Mouse (Mus musculus) MEL (cell line): ENCODE data around the gene Fmn2.

ENCODE experiments used
- CTCF ChIP-seq, 3 experiments: IDR thresholded peaks in 2 of 3; conservative IDR thresholded peaks in 1 of 3; 2 replicates each; pipeline ENCODE4 v1.5.1; 2011 to 2012; ENCODE audit warnings: low read length in 3 of 3, low read depth in 2 of 3, mild to moderate bottlenecking in 2 of 3, improper control_type of control experiment in 1 of 3, inconsistent platforms in 1 of 3, mixed read lengths in 1 of 3, moderate library complexity in 1 of 3; ENCODE audit not compliant: control insufficient read depth in 1 of 3, insufficient read depth in 1 of 3, poor library complexity in 1 of 3, severe bottlenecking in 1 of 3
- E2F4 ChIP-seq: IDR thresholded peaks from 2 replicates; pipeline ENCODE4 v1.6.1; 2011; ENCODE audit warnings: low read depth, low read length, improper control_type of control experiment, borderline replicate concordance
- EP300 ChIP-seq, 2 experiments: IDR thresholded peaks; 2 replicates each; pipeline ENCODE4 v1.6.1; 2011; ENCODE audit warnings: improper control_type of control experiment in 2 of 2, low read length in 2 of 2, low read depth in 1 of 2, mild to moderate bottlenecking in 1 of 2
- MXI1 ChIP-seq: IDR thresholded peaks from 2 replicates; pipeline ENCODE4 v1.6.1; 2011; ENCODE audit warnings: mild to moderate bottlenecking, low read depth, low read length, improper control_type of control experiment
- MYB ChIP-seq: IDR thresholded peaks from 2 replicates; pipeline ENCODE4 v1.6.1; 2011; ENCODE audit warnings: mild to moderate bottlenecking, low read depth, low read length, improper control_type of control experiment
- POLR2A ChIP-seq, 2 experiments: IDR thresholded peaks; 2 replicates each; pipeline ENCODE4 v1.6.1; 2011 to 2012; ENCODE audit warnings: low read length in 2 of 2, mild to moderate bottlenecking in 2 of 2, control low read depth in 1 of 2, improper control_type of control experiment in 1 of 2, low read depth in 1 of 2, moderate library complexity in 1 of 2; ENCODE audit not compliant: control insufficient read depth in 1 of 2, insufficient read depth in 1 of 2, poor library complexity in 1 of 2
- POLR2AphosphoS2 ChIP-seq: IDR thresholded peaks from 2 replicates; pipeline ENCODE4 v1.6.1; 2011; ENCODE audit warnings: low read length, improper control_type of control experiment
- POLR2AphosphoS5 ChIP-seq: IDR thresholded peaks from 2 replicates; pipeline ENCODE4 v1.6.1; 2012; ENCODE audit warnings: low read depth, borderline replicate concordance, mild to moderate bottlenecking, inconsistent platforms, low read length, moderate library complexity, mixed read lengths
- RAD21 ChIP-seq: IDR thresholded peaks from 2 replicates; pipeline ENCODE4 v1.6.1; 2011; ENCODE audit warnings: mild to moderate bottlenecking, low read depth, low read length, improper control_type of control experiment
- SMC3 ChIP-seq: IDR thresholded peaks from 2 replicates; pipeline ENCODE4 v1.6.1; 2011; ENCODE audit warnings: low read depth, low read length, improper control_type of control experiment
- ZKSCAN1 ChIP-seq: IDR thresholded peaks from 2 replicates; pipeline ENCODE4 v1.6.1; 2012; ENCODE audit warnings: low read depth, mild to moderate bottlenecking, inconsistent platforms, low read length, improper control_type of control experiment, moderate library complexity
- ZNF384 ChIP-seq: IDR thresholded peaks from 2 replicates; pipeline ENCODE4 v1.6.1; 2012; ENCODE audit warnings: low read depth, mild to moderate bottlenecking, inconsistent platforms, low read length, improper control_type of control experiment

GRCm38 (mm10) chr1:174771871-174772281 is 270.3 kb downstream of the Fmn2 start:
- TF ChIP-seq CTCF (IDR thresholded peaks at IDR 0.05 in 2 of 3, conservative IDR thresholded peaks at IDR 0.05 in 1 of 3; ENCODE audit: control insufficient read depth in 1 of 3, insufficient read depth in 1 of 3, low read depth in 2 of 3, low read length in 3 of 3, poor library complexity in 1 of 3, severe bottlenecking in 1 of 3), result no peak
- TF ChIP-seq POLR2AphosphoS2, result no peak
- TF ChIP-seq EP300 (IDR thresholded peaks at IDR 0.05; ENCODE audit: low read depth in 1 of 2, low read length in 2 of 2), result no peak
- TF ChIP-seq E2F4, result no peak
- TF ChIP-seq POLR2A (IDR thresholded peaks at IDR 0.05; ENCODE audit: control insufficient read depth in 1 of 2, insufficient read depth in 1 of 2, low read depth in 1 of 2, low read length in 2 of 2, poor library complexity in 1 of 2), result no peak
- TF ChIP-seq RAD21, result no peak
- TF ChIP-seq ZKSCAN1, result no peak
- TF ChIP-seq POLR2AphosphoS5, result no peak
- no peak for TF ChIP-seq MXI1
- TF ChIP-seq SMC3, result no peak
- TF ChIP-seq ZNF384, result no peak
- no peak for TF ChIP-seq MYB
